Mouse (Mus musculus): ENCODE results near the gene Sh3bp1. TPM values are rescaled to one million over a fixed set of nuclear protein-coding genes. Genes with fewer than 3 reads are reported as not detected.

Gene Sh3bp1
- total RNA-seq, 2 experiments from 2014 or later = 34.0 to 53.3 TPM

GRCm38 (mm10) chr15:78937311-78937710 is 37.7 kb downstream of the Sh3bp1 start:
- ATAC-seq (ENCODE audit: poor library complexity, severe bottlenecking) = no peak

- no peak for ATAC-seq (ENCODE audit: poor library complexity, severe bottlenecking)
These were observed 38.4 kb downstream of the Sh3bp1 start for GRCm38 (mm10) chr15:78937963-78938362.

GRCm38 (mm10) chr15:78940325-78940724 is 40.8 kb downstream of the Sh3bp1 start:
- no peak for ATAC-seq (ENCODE audit: poor library complexity, severe bottlenecking)

DNA sequence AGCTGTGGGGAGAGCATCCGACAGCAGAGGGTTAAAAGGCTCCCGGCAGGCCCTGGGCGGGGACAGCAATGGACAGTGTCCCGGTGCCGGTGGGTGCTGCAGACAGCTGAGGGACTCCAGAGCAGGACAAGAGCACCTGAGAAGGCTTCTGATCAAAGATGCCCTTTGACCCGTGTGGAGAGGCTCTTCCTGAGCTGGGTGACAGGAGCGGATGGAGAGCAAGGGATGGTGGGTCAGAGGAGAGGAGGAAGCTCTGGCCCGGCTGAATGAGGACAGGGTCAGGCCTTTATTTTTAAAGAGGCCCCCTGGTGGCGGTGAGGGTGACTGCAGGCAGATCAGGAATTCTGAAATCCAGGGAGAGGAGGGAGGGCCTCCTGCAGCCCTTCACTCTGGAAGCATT is 43.1 kb downstream of the Sh3bp1 start:
- ATAC-seq (ENCODE audit: poor library complexity, severe bottlenecking) = peak; percentile 65

DNA sequence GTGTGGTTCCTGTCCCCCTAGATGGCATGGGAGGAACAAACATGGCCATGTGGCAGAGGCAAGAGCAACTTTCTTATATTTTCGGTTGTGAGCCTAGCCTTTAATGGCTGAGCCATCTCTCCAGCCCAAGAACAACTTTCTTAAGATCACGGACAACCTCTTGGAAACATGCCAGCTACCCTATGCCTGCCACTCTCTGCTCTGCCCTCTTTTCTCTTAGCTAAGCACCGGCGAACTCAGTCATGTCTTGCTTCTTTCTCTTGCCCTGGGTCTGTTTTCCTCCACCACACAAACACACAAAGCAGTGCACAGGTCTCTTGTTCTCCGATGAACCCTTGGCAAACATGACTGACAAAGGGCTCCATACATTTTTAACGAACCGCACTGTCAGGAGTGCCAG is 46.7 kb downstream of the Sh3bp1 start:
- no peak for ATAC-seq (ENCODE audit: poor library complexity, severe bottlenecking)

DNA sequence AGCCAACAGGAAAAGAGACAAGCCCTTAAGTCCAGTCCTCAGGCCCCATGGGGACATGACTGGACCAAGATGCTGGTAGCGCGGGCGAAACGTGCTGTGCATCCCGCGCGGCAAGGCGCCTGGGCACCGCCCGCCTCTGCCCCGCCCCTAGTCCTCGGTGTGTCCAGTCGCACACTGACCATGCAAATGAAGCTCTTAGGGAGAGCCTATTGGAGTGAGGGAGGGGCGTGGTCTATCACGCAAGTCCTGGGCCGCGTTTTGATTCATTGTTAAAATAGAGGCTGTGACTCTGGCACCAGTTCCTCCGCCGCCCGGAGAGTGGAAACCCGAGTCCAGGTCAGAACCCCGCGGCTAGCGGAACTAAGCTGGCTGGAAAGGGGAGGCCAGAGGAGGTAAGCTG is 48.1 kb downstream of the Sh3bp1 start, which contains the start of gene Triobp:
TSS of gene Triobp (plus strand) at position 68 of the 400 bp plus-strand sequence.
- ATAC-seq (ENCODE audit: poor library complexity, severe bottlenecking) = peak; percentile 98

GRCm38 (mm10) chr15:78948152-78948725 is 48.7 kb downstream of the Sh3bp1 start:
- ATAC-seq (ENCODE audit: poor library complexity, severe bottlenecking) = no peak

GRCm38 (mm10) chr15:78948883-78949282 is 49.3 kb downstream of the Sh3bp1 start:
- ATAC-seq (ENCODE audit: poor library complexity, severe bottlenecking) = no peak

- no peak for ATAC-seq (ENCODE audit: poor library complexity, severe bottlenecking)
These were observed 56.1 kb downstream of the Sh3bp1 start for GRCm38 (mm10) chr15:78955663-78956062.

- ATAC-seq (ENCODE audit: poor library complexity, severe bottlenecking) = no peak
These were observed 56.8 kb downstream of the Sh3bp1 start for GRCm38 (mm10) chr15:78956351-78956750.

- no peak for ATAC-seq (ENCODE audit: poor library complexity, severe bottlenecking)
These were observed 57.5 kb downstream of the Sh3bp1 start for GRCm38 (mm10) chr15:78957021-78957420.

DNA sequence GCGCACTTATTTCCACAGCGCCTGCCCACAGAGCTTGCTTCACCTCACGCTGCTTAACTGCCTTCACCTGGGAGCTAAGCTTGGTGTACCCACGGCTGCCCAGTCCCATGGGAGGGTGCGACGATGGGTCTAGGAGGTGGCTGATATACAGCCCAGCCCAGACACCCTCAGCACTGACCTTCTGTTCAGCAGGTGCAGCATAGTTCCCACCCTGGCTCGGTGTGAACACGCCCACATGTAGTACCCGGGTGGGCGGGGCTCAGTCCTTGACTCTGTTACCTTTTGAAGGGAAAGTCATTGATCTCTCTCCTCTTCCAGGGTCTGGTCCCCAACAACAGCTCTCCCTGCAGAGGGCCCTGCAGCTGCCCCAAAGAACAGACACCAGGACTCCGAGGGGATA is 60.0 kb downstream of the Sh3bp1 start:
- ATAC-seq (ENCODE audit: poor library complexity, severe bottlenecking) = no peak

DNA sequence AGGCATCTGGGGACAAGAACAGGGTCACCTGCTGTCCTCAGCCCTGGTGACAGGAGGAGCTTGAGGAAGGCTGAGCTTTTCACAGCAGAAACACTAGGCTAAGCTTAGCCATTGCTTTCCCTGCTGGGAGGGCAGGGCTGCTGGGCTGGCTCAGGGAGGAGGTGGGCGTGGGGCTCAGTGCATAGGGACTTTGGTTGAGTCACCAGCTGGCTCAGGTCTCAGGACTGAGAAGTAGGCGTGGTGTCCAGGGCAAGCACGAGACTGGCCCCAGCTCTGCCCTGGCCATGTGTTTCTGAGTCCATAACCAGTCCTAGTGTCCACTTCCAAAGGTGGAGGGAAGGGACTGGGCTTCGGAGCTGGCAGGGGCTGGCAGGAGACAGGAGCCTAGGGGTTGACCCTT is 60.5 kb downstream of the Sh3bp1 start:
- no peak for ATAC-seq (ENCODE audit: poor library complexity, severe bottlenecking)

Other genes with a start within 250 kb of the Sh3bp1 start
- gene Elfn2, start 181.0 kb upstream of the Sh3bp1 start, total RNA-seq (2015) = 0.02 TPM in 1 of 2 replicates, not detected in the other
- gene Elfn2, start 181.0 kb upstream of the Sh3bp1 start, total RNA-seq (2017) = not detected in 2 replicates
- gene Mfng, start 126.3 kb upstream of the Sh3bp1 start, total RNA-seq (2015) = 8.8 and 9.8 TPM in 2 replicates
- 5.7 and 5.8 TPM in 2 replicates for gene Mfng, start 126.3 kb upstream of the Sh3bp1 start, total RNA-seq (2017)
- 2.3 and 2.7 TPM in 2 replicates for gene Card10, start 96.7 kb upstream of the Sh3bp1 start, total RNA-seq (2015)
- gene Card10, start 96.7 kb upstream of the Sh3bp1 start, total RNA-seq (2017) = 0.92 and 1.1 TPM in 2 replicates
- gene Cdc42ep1, start 57.1 kb upstream of the Sh3bp1 start, total RNA-seq (2015) = not detected in 2 replicates
- gene Cdc42ep1, start 57.1 kb upstream of the Sh3bp1 start, total RNA-seq (2017) = 0.26 TPM in 1 of 2 replicates, not detected in the other
- not detected in 2 replicates for gene Lgals2, start 44.2 kb upstream of the Sh3bp1 start, total RNA-seq (2015)
- gene Lgals2, start 44.2 kb upstream of the Sh3bp1 start, total RNA-seq (2017) = 0.26 TPM in 1 of 2 replicates, not detected in the other
- 46.0 and 52.6 TPM in 2 replicates for gene Gga1, start 22.6 kb upstream of the Sh3bp1 start, total RNA-seq (2015)
- gene Gga1, start 22.6 kb upstream of the Sh3bp1 start, total RNA-seq (2017) = 20.8 and 28.9 TPM in 2 replicates
- not detected in 2 replicates for gene Gm49510, start 101 bp upstream of the Sh3bp1 start, total RNA-seq (2015)
- 1.1 and 2.0 TPM in 2 replicates for gene Gm49510, start 101 bp upstream of the Sh3bp1 start, total RNA-seq (2017)
- gene Pdxp, start 14.2 kb downstream of the Sh3bp1 start, total RNA-seq (2015) = 3.5 and 5.1 TPM in 2 replicates
- gene Pdxp, start 14.2 kb downstream of the Sh3bp1 start, total RNA-seq (2017) = 2.1 and 2.6 TPM in 2 replicates
- 851 and 870 TPM in 2 replicates for gene Lgals1, start 27.0 kb downstream of the Sh3bp1 start, total RNA-seq (2015)
- 1,185 and 1,205 TPM in 2 replicates for gene Lgals1, start 27.0 kb downstream of the Sh3bp1 start, total RNA-seq (2017)
- gene Nol12, start 35.2 kb downstream of the Sh3bp1 start, total RNA-seq (2015) = 28.2 and 32.4 TPM in 2 replicates
- gene Nol12, start 35.2 kb downstream of the Sh3bp1 start, total RNA-seq (2017) = 12.6 and 16.0 TPM in 2 replicates
- 99.4 and 106 TPM in 2 replicates for gene Triobp, start 48.0 kb downstream of the Sh3bp1 start, total RNA-seq (2015)
- 36.6 and 41.5 TPM in 2 replicates for gene Triobp, start 48.0 kb downstream of the Sh3bp1 start, total RNA-seq (2017)
- gene H1f0, start 128.7 kb downstream of the Sh3bp1 start, total RNA-seq (2015) = 47.9 and 51.3 TPM in 2 replicates
- gene H1f0, start 128.7 kb downstream of the Sh3bp1 start, total RNA-seq (2017) = 87.2 and 90.0 TPM in 2 replicates
- not detected in 2 replicates for gene Galr3, start 142.1 kb downstream of the Sh3bp1 start, total RNA-seq (2015)
- not detected in 2 replicates for gene Galr3, start 142.1 kb downstream of the Sh3bp1 start, total RNA-seq (2017)
- 13.5 and 14.3 TPM in 2 replicates for gene Ankrd54, start 163.1 kb downstream of the Sh3bp1 start, total RNA-seq (2015)
- 10.3 and 11.2 TPM in 2 replicates for gene Ankrd54, start 163.1 kb downstream of the Sh3bp1 start, total RNA-seq (2017)
- 110 and 116 TPM in 2 replicates for gene Eif3l, start 175.4 kb downstream of the Sh3bp1 start, total RNA-seq (2015)
- 153 and 155 TPM in 2 replicates for gene Eif3l, start 175.4 kb downstream of the Sh3bp1 start, total RNA-seq (2017)
- gene Micall1, start 209.1 kb downstream of the Sh3bp1 start, total RNA-seq (2015) = 4.4 and 6.1 TPM in 2 replicates
- gene Micall1, start 209.1 kb downstream of the Sh3bp1 start, total RNA-seq (2017) = 3.6 and 6.3 TPM in 2 replicates
- gene Polr2f, start 241.2 kb downstream of the Sh3bp1 start, total RNA-seq (2015) = 46.0 and 49.2 TPM in 2 replicates
- gene Polr2f, start 241.2 kb downstream of the Sh3bp1 start, total RNA-seq (2017) = 39.6 and 54.1 TPM in 2 replicates
- gene 1700088E04Rik, start 241.5 kb downstream of the Sh3bp1 start, total RNA-seq (2015) = not detected in 2 replicates
- gene 1700088E04Rik, start 241.5 kb downstream of the Sh3bp1 start, total RNA-seq (2017) = not detected in 2 replicates